In the genomic region with DNA sequence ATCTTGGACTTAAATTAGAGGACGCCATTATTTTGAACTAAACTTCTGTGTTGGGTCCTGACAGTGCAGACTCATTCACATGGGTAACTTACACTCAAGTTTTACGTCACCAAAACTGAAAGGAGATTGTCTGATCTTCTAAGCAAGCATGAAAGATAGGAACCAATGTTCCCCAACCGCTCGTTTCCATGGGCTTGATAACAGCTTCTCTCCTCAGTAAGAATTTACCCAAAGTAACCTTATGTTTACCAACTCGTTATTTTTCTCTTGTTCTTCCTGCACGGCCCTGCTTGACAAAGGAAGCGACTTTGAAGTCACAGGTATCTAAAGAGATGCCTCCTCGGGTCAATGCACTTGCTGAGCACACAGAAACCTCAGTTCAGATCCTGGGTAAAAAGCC, we compare ENCODE assay signal across 16 mouse cellular contexts.
"Had no signal": no experiment of that assay in that cellular context is flagged by ENCODE, and none has a peak within 500 bp of the region (broad histone marks: within the 10 kb centered on the region; RNA-seq: fewer than 3 reads in every experiment).

No protein-coding gene starts in this region.

- H3K36me3 ChIP-seq: limb, embryonic 12.5 days; liver, embryonic 13.5 days; lung, embryonic 15.5 days; neural tube, embryonic 13.5 days had no signal

- H3K4me3 ChIP-seq: limb, embryonic 12.5 days; liver, embryonic 13.5 days; lung, embryonic 15.5 days; neural tube, embryonic 13.5 days had no signal

- DNase-seq: kidney, adult 8-10 months; kidney, postnatal 36 days; layer of hippocampus, adult 9-11 months; layer of hippocampus, postnatal 36 days; liver; liver, embryonic 13.5 days; liver, postnatal 0 days; lung, postnatal 14 days; retina, postnatal 1 day; right cerebral cortex, postnatal 4 days; thymus, postnatal 36 days had no signal

- H3K4me2 ChIP-seq: limb, embryonic 12.5 days; liver, embryonic 13.5 days; lung, embryonic 15.5 days; midbrain, embryonic 11.5 days; neural tube, embryonic 13.5 days had no signal

- H3K9ac ChIP-seq: limb, embryonic 12.5 days; liver, embryonic 13.5 days; liver, postnatal 0 days; lung, embryonic 15.5 days; neural tube, embryonic 13.5 days had no signal

- H3K4me1 ChIP-seq: lung, embryonic 15.5 days; neural tube, embryonic 13.5 days had no signal

- H3K9me3 ChIP-seq: liver, embryonic 13.5 days; lung, embryonic 15.5 days; neural tube, embryonic 13.5 days had no signal

- H3K27ac ChIP-seq: limb, embryonic 12.5 days; liver, embryonic 13.5 days; lung, embryonic 15.5 days; macrophage; neural tube, embryonic 13.5 days had no signal

- H3K27me3 ChIP-seq: limb, embryonic 12.5 days; liver, embryonic 13.5 days; lung, embryonic 15.5 days; neural tube, embryonic 13.5 days had no signal
